In the genomic region with DNA sequence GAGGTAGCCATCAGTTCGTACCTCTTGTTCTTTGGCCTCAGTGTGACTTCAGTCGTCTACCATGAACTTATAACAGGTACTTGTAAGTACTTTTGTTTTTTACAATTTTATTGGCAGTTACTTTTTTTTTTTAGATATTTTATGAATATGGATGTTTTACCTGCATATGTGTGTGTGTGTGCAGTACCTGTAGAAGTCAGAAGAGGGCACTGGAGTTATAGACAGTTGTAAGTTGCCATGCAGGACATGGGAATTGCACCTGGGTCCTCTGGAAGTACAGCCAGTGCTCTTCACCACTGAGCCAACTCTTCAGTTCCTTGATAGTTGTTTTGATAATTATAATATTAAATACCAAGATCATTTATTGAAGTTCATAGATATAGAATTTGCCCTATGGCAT, we compare ENCODE assay signal across 9 mouse cellular contexts. TPM values are rescaled to one million over a fixed set of nuclear protein-coding genes. Genes with fewer than 3 reads are reported as not detected.
A peak's percentile ranks its signal among the peaks of the same experiment; 100 is the strongest.
DNase-seq lines count a peak whose midpoint lies in the region; ATAC-seq and TF ChIP-seq lines count a peak whose summit lies in the region.
"Had no signal": no experiment of that assay in that cellular context is flagged by ENCODE, and none has a peak within 500 bp of the region (broad histone marks: within the 10 kb centered on the region; RNA-seq: fewer than 3 reads in every experiment).

No protein-coding gene starts in this region.

- H3K4me2 ChIP-seq in midbrain, postnatal 0 days (ENCODE audit: low read depth, low read length, poor library complexity, severe bottlenecking): no peak overlapping the region
- H3K4me2 ChIP-seq in kidney, postnatal 0 days (ENCODE audit: low read length): no peak overlapping the region
- no peak overlapping the region for H3K4me2 ChIP-seq in midbrain, embryonic 11.5 days

- no peaks in the 10 kb centered on the region for H3K4me1 ChIP-seq in midbrain, postnatal 0 days (ENCODE audit: insufficient read depth, low read length)
- H3K4me1 ChIP-seq in midbrain, embryonic 10.5 days: no peaks in the 10 kb centered on the region
- H3K4me1 ChIP-seq in kidney, postnatal 0 days (replicated peaks; ENCODE audit: insufficient read depth, low read length): no peaks in the 10 kb centered on the region
- no peaks in the 10 kb centered on the region for H3K4me1 ChIP-seq in midbrain, embryonic 11.5 days (ENCODE audit: control insufficient read depth, insufficient read depth, low read length)

- 91% methylated on average over 2 of the region's 2 CpGs for WGBS in midbrain, postnatal 0 days
- WGBS in midbrain, embryonic 10.5 days: 84% methylated on average over 2 of the region's 2 CpGs
- 89% methylated on average over 2 of the region's 2 CpGs for WGBS in kidney, postnatal 0 days
- 93% methylated on average over 2 of the region's 2 CpGs for WGBS in midbrain, embryonic 11.5 days

- H3K27me3 ChIP-seq in midbrain, postnatal 0 days (ENCODE audit: insufficient read depth, low read length): no peaks in the 10 kb centered on the region
- no peaks in the 10 kb centered on the region for H3K27me3 ChIP-seq in midbrain, embryonic 10.5 days (ENCODE audit: low read depth, poor library complexity, severe bottlenecking)
- H3K27me3 ChIP-seq in kidney, postnatal 0 days (ENCODE audit: insufficient read depth, low read length): no peaks in the 10 kb centered on the region
- no peaks in the 10 kb centered on the region for H3K27me3 ChIP-seq in midbrain, embryonic 11.5 days (ENCODE audit: control insufficient read depth, insufficient read depth, low read length)

- H3K9ac ChIP-seq in midbrain, postnatal 0 days (replicated peaks; ENCODE audit: low read length, poor library complexity, severe bottlenecking): no peak overlapping the region
- no peak overlapping the region for H3K9ac ChIP-seq in kidney, postnatal 0 days (ENCODE audit: low read depth, low read length)
- H3K9ac ChIP-seq in midbrain, embryonic 11.5 days (ENCODE audit: low read length): no peak overlapping the region

- TF ChIP-seq CTCF in midbrain, postnatal 0 days (IDR thresholded peaks at IDR 0.05): peak; percentile 32; the same call in 1 of the 2 replicates
- peak; percentile 58 for TF ChIP-seq CTCF in kidney, postnatal 0 days (IDR thresholded peaks at IDR 0.05; ENCODE audit: low read depth)

- peak; percentile 43 for DNase-seq in adrenal gland, postnatal 14 days
- DNase-seq in adrenal gland, adult 8-10 months: no peak
- DNase-seq in midbrain, postnatal 0 days (ENCODE audit: low spot score): no peak
- no peak for DNase-seq in midbrain, embryonic 10.5 days (ENCODE audit: low spot score)
- peak; percentile 11 for DNase-seq in kidney, postnatal 0 days (ENCODE audit: low spot score)
- DNase-seq in thymus, postnatal 4 days: peak; percentile 45
- DNase-seq in midbrain, embryonic 11.5 days (ENCODE audit: low spot score, missing footprints): no peak
- DNase-seq in urinary bladder, postnatal 36 days (ENCODE audit: low spot score in 2 of 2): no peak
- DNase-seq: cerebellum, adult 9-11 months had no signal

- H3K36me3 ChIP-seq in midbrain, postnatal 0 days (ENCODE audit: insufficient read depth, low read length): no peaks in the 10 kb centered on the region
- H3K36me3 ChIP-seq in midbrain, embryonic 10.5 days: peaks cover 11% of the 10 kb centered on the region; the same call in 1 of the 2 replicates
- H3K36me3 ChIP-seq in kidney, postnatal 0 days (ENCODE audit: insufficient read depth, low read length): no peaks in the 10 kb centered on the region
- H3K36me3 ChIP-seq in midbrain, embryonic 11.5 days (ENCODE audit: control insufficient read depth, insufficient read depth, low read length): no peaks in the 10 kb centered on the region

- no peak overlapping the region for H3K27ac ChIP-seq in midbrain, postnatal 0 days (ENCODE audit: low read depth, low read length)
- no peak overlapping the region for H3K27ac ChIP-seq in midbrain, embryonic 10.5 days (replicated peaks)
- no peak overlapping the region for H3K27ac ChIP-seq in kidney, postnatal 0 days
- no peak overlapping the region for H3K27ac ChIP-seq in midbrain, embryonic 11.5 days (ENCODE audit: low read depth, low read length)

- no peak overlapping the region for H3K4me3 ChIP-seq in midbrain, postnatal 0 days (ENCODE audit: low read depth, low read length)
- H3K4me3 ChIP-seq in midbrain, embryonic 10.5 days: no peak overlapping the region
- no peak overlapping the region for H3K4me3 ChIP-seq in kidney, postnatal 0 days (replicated peaks; ENCODE audit: low read depth, low read length)
- no peak overlapping the region for H3K4me3 ChIP-seq in midbrain, embryonic 11.5 days (ENCODE audit: low read depth, low read length)

- no peak for ATAC-seq in midbrain, postnatal 0 days (ENCODE audit: low FRiP score)
- no peak for ATAC-seq in kidney, postnatal 0 days (replicated peaks; ENCODE audit: low FRiP score, low read depth)
- no peak for ATAC-seq in midbrain, embryonic 11.5 days (ENCODE audit: low FRiP score)

- H3K9me3 ChIP-seq in midbrain, postnatal 0 days (ENCODE audit: low read length): no peaks in the 10 kb centered on the region
- no peaks in the 10 kb centered on the region for H3K9me3 ChIP-seq in midbrain, embryonic 10.5 days (replicated peaks)
- H3K9me3 ChIP-seq in kidney, postnatal 0 days (replicated peaks; ENCODE audit: low read length): no peaks in the 10 kb centered on the region
- H3K9me3 ChIP-seq in midbrain, embryonic 11.5 days (ENCODE audit: control insufficient read depth, low read length): no peaks in the 10 kb centered on the region

RNA-seq across cellular contexts. Expression of gene Gm527, which starts 19.8 kb away (rescaled TPM):
- 5.1 and 6.5 TPM in 2 replicates for total RNA-seq in adrenal gland, postnatal 14 days (2021)
- total RNA-seq in adrenal gland, adult 8-10 months (2022): 1 to 10 TPM; 4.1 to 7.5 (median 5.7) TPM
- total RNA-seq in midbrain, postnatal 0 days (2014; rRNA removed): 16.2 and 17.7 TPM in 2 replicates
- polyA plus RNA-seq in midbrain, postnatal 0 days (2015; fragmentation: Nextera tagmentation; extraction: Ambion mirVana): 2.0 and 2.4 TPM in 2 replicates
- polyA plus RNA-seq in midbrain, embryonic 10.5 days (2016; fragmentation: Nextera tagmentation; extraction: Ambion mirVana): 2.1 and 2.4 TPM in 2 replicates
- polyA plus RNA-seq in kidney, postnatal 0 days (2015; fragmentation: Nextera tagmentation; extraction: Ambion mirVana): 3.2 and 4.0 TPM in 2 replicates
- polyA plus RNA-seq in midbrain, embryonic 11.5 days (2014; fragmentation: Nextera tagmentation; extraction: Ambion mirVana): 2.2 and 2.7 TPM in 2 replicates

RNA-seq across cellular contexts. Expression of gene Klhl28, which starts 27.8 kb away (rescaled TPM):
- 13.1 and 14.2 TPM in 2 replicates for total RNA-seq in adrenal gland, postnatal 14 days (2021)
- total RNA-seq in adrenal gland, adult 8-10 months (2022): 10 to 100 TPM; 15.0 to 16.0 (median 15.6) TPM
- 21.3 and 25.4 TPM in 2 replicates for total RNA-seq in midbrain, postnatal 0 days (2014; rRNA removed)
- 22.6 and 23.4 TPM in 2 replicates for polyA plus RNA-seq in midbrain, postnatal 0 days (2015; fragmentation: Nextera tagmentation; extraction: Ambion mirVana)
- 10.6 and 14.4 TPM in 2 replicates for polyA plus RNA-seq in midbrain, embryonic 10.5 days (2016; fragmentation: Nextera tagmentation; extraction: Ambion mirVana)
- polyA plus RNA-seq in kidney, postnatal 0 days (2015; fragmentation: Nextera tagmentation; extraction: Ambion mirVana): 10.8 and 11.1 TPM in 2 replicates
- 19.5 and 19.9 TPM in 2 replicates for polyA plus RNA-seq in midbrain, embryonic 11.5 days (2014; fragmentation: Nextera tagmentation; extraction: Ambion mirVana)

RNA-seq across cellular contexts. Expression of gene Togaram1, which starts 28.1 kb away (rescaled TPM):
- total RNA-seq in adrenal gland, postnatal 14 days (2021): 33.4 and 34.1 TPM in 2 replicates
- total RNA-seq in adrenal gland, adult 8-10 months (2022): 10 to 100 TPM; 39.3 to 46.5 (median 39.7) TPM
- total RNA-seq in midbrain, postnatal 0 days (2014; rRNA removed): 27.1 and 34.1 TPM in 2 replicates
- 14.6 and 16.1 TPM in 2 replicates for polyA plus RNA-seq in midbrain, postnatal 0 days (2015; fragmentation: Nextera tagmentation; extraction: Ambion mirVana)
- 25.8 and 28.2 TPM in 2 replicates for polyA plus RNA-seq in midbrain, embryonic 10.5 days (2016; fragmentation: Nextera tagmentation; extraction: Ambion mirVana)
- 20.9 and 23.6 TPM in 2 replicates for polyA plus RNA-seq in kidney, postnatal 0 days (2015; fragmentation: Nextera tagmentation; extraction: Ambion mirVana)
- 27.1 and 30.3 TPM in 2 replicates for polyA plus RNA-seq in midbrain, embryonic 11.5 days (2014; fragmentation: Nextera tagmentation; extraction: Ambion mirVana)

Comparison
In these comparisons a context has a peak if more than half of its experiments do, and no peak if none do; other contexts are left out.
1. DNase-seq: peak in adrenal gland, postnatal 14 days (single experiment), kidney, postnatal 0 days (single experiment) and thymus, postnatal 4 days (single experiment); none in adrenal gland, adult 8-10 months (single experiment), midbrain, postnatal 0 days (single experiment), midbrain, embryonic 10.5 days (single experiment), midbrain, embryonic 11.5 days (single experiment) and urinary bladder, postnatal 36 days (0 of 2).